Mouse (Mus musculus): ENCODE results near the gene Trappc3l.
"Not testable (repeated sequence)": the region's sequence is repeated elsewhere in the genome, so short reads cannot be mapped to it uniquely, and the experiment has no call there.

Gene Trappc3l

GRCm38 (mm10) chr10:34037401-34037800, at the start of gene Trappc3l:
Gene Trappc3l (plus strand): TSS chr10:34037597.
- in situ Hi-C loops (cut with MboI, MseI), result no loop called here

- in situ Hi-C loops (cut with MboI, MseI), result not testable (repeated sequence)
Observed at GRCm38 (mm10) chr10:33996686-33997085, 40.7 kb upstream of the Trappc3l start.

GRCm38 (mm10) chr10:33998397-33998796, 39.0 kb upstream of the Trappc3l start:
- in situ Hi-C loops (cut with MboI, MseI), result no loop called here

- in situ Hi-C loops (cut with MboI, MseI), result no loop called here
Observed at GRCm38 (mm10) chr10:34012581-34012980, 24.8 kb upstream of the Trappc3l start.

- in situ Hi-C loops (cut with MboI, MseI), result no loop called here
Observed at GRCm38 (mm10) chr10:34013241-34013640, 24.2 kb upstream of the Trappc3l start.

- in situ Hi-C loops (cut with MboI, MseI), result loop anchor here (5.0 kb wide), 1 partner anchor 263 kb away; the partner anchor contains the start of gene Tspyl1
Observed at GRCm38 (mm10) chr10:34018746-34019301, 18.6 kb upstream of the Trappc3l start.

GRCm38 (mm10) chr10:34019302-34020075, 17.9 kb upstream of the Trappc3l start, which contains the start of gene Rwdd1:
Gene Rwdd1 (minus strand): TSS chr10:34019624.
- in situ Hi-C loops (cut with MboI, MseI), result loop anchor here (5.0 kb wide), 1 partner anchor 263 kb away; the partner anchor contains the start of gene Tspyl1

- in situ Hi-C loops (cut with MboI, MseI), result no loop called here
Observed at GRCm38 (mm10) chr10:34030322-34030721, 7.1 kb upstream of the Trappc3l start.

GRCm38 (mm10) chr10:34033630-34034305, 3.6 kb upstream of the Trappc3l start:
- in situ Hi-C loops (cut with MboI, MseI), result no loop called here

- in situ Hi-C loops (cut with MboI, MseI), result no loop called here
Observed at GRCm38 (mm10) chr10:34036587-34036986, 810 bp upstream of the Trappc3l start.

- in situ Hi-C loops (cut with MboI, MseI), result no loop called here
Observed at GRCm38 (mm10) chr10:34044210-34044609, 6.8 kb downstream of the Trappc3l start, which contains the start of gene Calhm4. Gene Calhm4 (minus strand): TSS chr10:34044310.

- in situ Hi-C loops (cut with MboI, MseI), result no loop called here
Observed at GRCm38 (mm10) chr10:34053987-34054386, 16.6 kb downstream of the Trappc3l start.

- in situ Hi-C loops (cut with MboI, MseI), result no loop called here
Observed at GRCm38 (mm10) chr10:34066591-34066990, 29.2 kb downstream of the Trappc3l start.

- in situ Hi-C loops (cut with MboI, MseI), result no loop called here
Observed at GRCm38 (mm10) chr10:34069606-34070005, 32.2 kb downstream of the Trappc3l start.

GRCm38 (mm10) chr10:34070999-34071492, 33.6 kb downstream of the Trappc3l start:
- in situ Hi-C loops (cut with MboI, MseI), result no loop called here

GRCm38 (mm10) chr10:34071650-34072049, 34.3 kb downstream of the Trappc3l start:
- in situ Hi-C loops (cut with MboI, MseI), result no loop called here

GRCm38 (mm10) chr10:34074522-34075200, 37.3 kb downstream of the Trappc3l start:
- in situ Hi-C loops (cut with MboI, MseI), result no loop called here

- in situ Hi-C loops (cut with MboI, MseI), result no loop called here
Observed at GRCm38 (mm10) chr10:34086514-34086913, 49.1 kb downstream of the Trappc3l start.

GRCm38 (mm10) chr10:34088515-34088914, 51.1 kb downstream of the Trappc3l start:
- in situ Hi-C loops (cut with MboI, MseI), result no loop called here

GRCm38 (mm10) chr10:34089517-34089916, 52.1 kb downstream of the Trappc3l start:
- in situ Hi-C loops (cut with MboI, MseI), result no loop called here

GRCm38 (mm10) chr10:34090481-34090880, 53.1 kb downstream of the Trappc3l start:
- in situ Hi-C loops (cut with MboI, MseI), result no loop called here

GRCm38 (mm10) chr10:34091888-34092287, 54.5 kb downstream of the Trappc3l start:
- in situ Hi-C loops (cut with MboI, MseI), result no loop called here

Measured in T-helper 2 cell (primary cell).